Mouse (Mus musculus) myocyte (in vitro differentiated cells): ENCODE data around the gene Hpf1. TPM values are rescaled to one million over a fixed set of nuclear protein-coding genes. Genes with fewer than 3 reads are reported as not detected.

Source experiments
- H3K27me3 ChIP-seq: one replicate; pipeline ENCODE4 v1.6.1; 2011; ENCODE audit not compliant: control insufficient read depth, insufficient read depth, insufficient read length
- H3K36me3 ChIP-seq: one replicate; pipeline ENCODE4 v1.6.1; 2011; ENCODE audit not compliant: control insufficient read depth, insufficient read depth
- H3K4me2 ChIP-seq: one replicate; pipeline ENCODE4 v1.6.1; 2011; ENCODE audit warnings: low read depth, control low read depth
- H3K4me3 ChIP-seq: one replicate; pipeline ENCODE4 v1.5.1; 2011; ENCODE audit warnings: mild to moderate bottlenecking, control low read depth, moderate library complexity
- H3K79me2 ChIP-seq: one replicate; pipeline ENCODE4 v1.6.1; 2011; ENCODE audit not compliant: control insufficient read depth, insufficient read depth
- H3ac ChIP-seq: one replicate; pipeline ENCODE4 v1.6.1; 2011; ENCODE audit not compliant: control insufficient read depth, insufficient read length
- CEBPB ChIP-seq: IDR thresholded peaks from 2 replicates; pipeline ENCODE4 v1.6.1; 2011; ENCODE audit warnings: mild to moderate bottlenecking, moderate library complexity; ENCODE audit not compliant: poor library complexity, insufficient read depth, severe bottlenecking
- MAX ChIP-seq: IDR thresholded peaks from one replicate; pipeline ENCODE4 v1.6.1; 2011; ENCODE audit warnings: low read depth, mild to moderate bottlenecking, control low read depth
- MYOD1 ChIP-seq, 3 experiments: IDR thresholded peaks; one replicate each; pipeline ENCODE4 v1.6.1; 2011; ENCODE audit warnings: control low read depth in 2 of 3, low read depth in 2 of 3, mild to moderate bottlenecking in 2 of 3, moderate library complexity in 1 of 3; ENCODE audit not compliant: insufficient read length in 2 of 3, control insufficient read depth in 1 of 3
- MYOG ChIP-seq, 3 experiments: IDR thresholded peaks; one replicate each; pipeline ENCODE4 v1.6.1; 2011; ENCODE audit warnings: control low read depth in 2 of 3, low read depth in 2 of 3, mild to moderate bottlenecking in 2 of 3; ENCODE audit not compliant: insufficient read length in 2 of 3, control insufficient read depth in 1 of 3, insufficient read depth in 1 of 3
- POLR2A ChIP-seq: IDR thresholded peaks from one replicate; pipeline ENCODE4 v1.6.1; 2011; ENCODE audit warnings: low read depth, mild to moderate bottlenecking, control low read depth, moderate library complexity; ENCODE audit not compliant: insufficient read length
- POLR2AphosphoS2 ChIP-seq: IDR thresholded peaks from one replicate; pipeline ENCODE4 v1.6.1; 2011; ENCODE audit warnings: low read depth, control low read depth; ENCODE audit not compliant: insufficient read length
- REST ChIP-seq: IDR thresholded peaks from one replicate; pipeline ENCODE4 v1.6.1; 2011; ENCODE audit warnings: mild to moderate bottlenecking, control low read depth, moderate library complexity; ENCODE audit not compliant: insufficient read depth, insufficient read length
- SRF ChIP-seq: IDR thresholded peaks from one replicate; pipeline ENCODE4 v1.6.1; 2011; ENCODE audit warnings: low read depth; ENCODE audit not compliant: control insufficient read depth, insufficient read length
- TCF12 ChIP-seq: IDR thresholded peaks from one replicate; pipeline ENCODE4 v1.6.1; 2011; ENCODE audit warnings: mild to moderate bottlenecking, control low read depth; ENCODE audit not compliant: poor library complexity, insufficient read depth, severe bottlenecking
- TCF3 ChIP-seq: IDR thresholded peaks from one replicate; pipeline ENCODE4 v1.6.1; 2011; ENCODE audit warnings: low read depth, control low read depth; ENCODE audit not compliant: insufficient read length
- USF1 ChIP-seq: IDR thresholded peaks from one replicate; pipeline ENCODE4 v1.6.1; 2011; ENCODE audit warnings: low read depth, mild to moderate bottlenecking, control low read depth, moderate library complexity
- polyA plus RNA-seq: library from polyadenylated mRNA; unstranded; fragments of >200 nt; fragmentation: generic; extraction: Trizol; gene quantifications from one replicate; pipeline ENCODE4 v1.2.1, GENCODE M21; 2012; ENCODE audit warnings: missing spikeins

The Hpf1 gene
- polyA plus RNA-seq, 1 experiment: 34.6 TPM

- H3K36me3 ChIP-seq: no peaks in the 10 kb centered on the region
- H3K79me2 ChIP-seq: peaks cover 80% of the 10 kb centered on the region
- TF ChIP-seq SRF (no peak), TCF3 (no peak), REST (no peak), CEBPB (peak; percentile 98), MYOG (IDR thresholded peaks at IDR 0.05; ENCODE audit: control insufficient read depth in 1 of 3, insufficient read depth in 1 of 3, insufficient read length in 2 of 3, low read depth in 2 of 3) (peak in 1 of 3 experiments; percentile 15), POLR2AphosphoS2 (peak; percentile 87), MYOD1 (IDR thresholded peaks at IDR 0.05; ENCODE audit: control insufficient read depth in 1 of 3, insufficient read length in 2 of 3, low read depth in 2 of 3) (peak in 1 of 3 experiments; percentile 15), POLR2A (peak; percentile 80)
- peak overlapping the region; percentile 72 for H3K4me2 ChIP-seq
- H3K27me3 ChIP-seq: no peaks in the 10 kb centered on the region
- H3K4me3 ChIP-seq: peak overlapping the region; percentile 45
- H3ac ChIP-seq: no peak overlapping the region
Observed at GRCm38 (mm10) chr8:60954281-60955014, 64.2 kb downstream of the Hpf1 start.

GRCm38 (mm10) chr8:60956847-60957246, 66.6 kb downstream of the Hpf1 start:
- peaks cover 59% of the 10 kb centered on the region for H3K79me2 ChIP-seq
- H3K4me3 ChIP-seq: no peak overlapping the region
- no peaks in the 10 kb centered on the region for H3K27me3 ChIP-seq
- no peak for TF ChIP-seq TCF12
- no peak for TF ChIP-seq POLR2A
- no peak for TF ChIP-seq MAX
- no peak for TF ChIP-seq TCF3
- TF ChIP-seq MYOD1 (IDR thresholded peaks at IDR 0.05; ENCODE audit: control insufficient read depth in 1 of 3, insufficient read length in 2 of 3, low read depth in 2 of 3): no peak
- TF ChIP-seq REST: no peak
- TF ChIP-seq USF1: no peak
- TF ChIP-seq MYOG (IDR thresholded peaks at IDR 0.05; ENCODE audit: control insufficient read depth in 1 of 3, insufficient read depth in 1 of 3, insufficient read length in 2 of 3, low read depth in 2 of 3): no peak
- H3ac ChIP-seq: no peak overlapping the region
- H3K4me2 ChIP-seq: peak overlapping the region; percentile 47
- H3K36me3 ChIP-seq: no peaks in the 10 kb centered on the region

Other genes starting within 250 kb of the Hpf1 start
- gene Clcn3, start 92.9 kb downstream of the Hpf1 start, polyA plus RNA-seq: 6.8 TPM
- gene Nek1, start 102.8 kb downstream of the Hpf1 start, polyA plus RNA-seq: 3.4 TPM